Mouse (Mus musculus): ENCODE results near the gene Ikzf4. TPM values are rescaled to one million over a fixed set of nuclear protein-coding genes. Genes with fewer than 3 reads are reported as not detected.
A peak's percentile ranks its signal among the peaks of the same experiment; 100 is the strongest.
"Not testable (repeated sequence)": the region's sequence is repeated elsewhere in the genome, so short reads cannot be mapped to it uniquely, and the experiment has no call there.

Gene Ikzf4
- total RNA-seq, 2 experiments from 2014 or later, result 10.2 to 19.0 TPM

DNA sequence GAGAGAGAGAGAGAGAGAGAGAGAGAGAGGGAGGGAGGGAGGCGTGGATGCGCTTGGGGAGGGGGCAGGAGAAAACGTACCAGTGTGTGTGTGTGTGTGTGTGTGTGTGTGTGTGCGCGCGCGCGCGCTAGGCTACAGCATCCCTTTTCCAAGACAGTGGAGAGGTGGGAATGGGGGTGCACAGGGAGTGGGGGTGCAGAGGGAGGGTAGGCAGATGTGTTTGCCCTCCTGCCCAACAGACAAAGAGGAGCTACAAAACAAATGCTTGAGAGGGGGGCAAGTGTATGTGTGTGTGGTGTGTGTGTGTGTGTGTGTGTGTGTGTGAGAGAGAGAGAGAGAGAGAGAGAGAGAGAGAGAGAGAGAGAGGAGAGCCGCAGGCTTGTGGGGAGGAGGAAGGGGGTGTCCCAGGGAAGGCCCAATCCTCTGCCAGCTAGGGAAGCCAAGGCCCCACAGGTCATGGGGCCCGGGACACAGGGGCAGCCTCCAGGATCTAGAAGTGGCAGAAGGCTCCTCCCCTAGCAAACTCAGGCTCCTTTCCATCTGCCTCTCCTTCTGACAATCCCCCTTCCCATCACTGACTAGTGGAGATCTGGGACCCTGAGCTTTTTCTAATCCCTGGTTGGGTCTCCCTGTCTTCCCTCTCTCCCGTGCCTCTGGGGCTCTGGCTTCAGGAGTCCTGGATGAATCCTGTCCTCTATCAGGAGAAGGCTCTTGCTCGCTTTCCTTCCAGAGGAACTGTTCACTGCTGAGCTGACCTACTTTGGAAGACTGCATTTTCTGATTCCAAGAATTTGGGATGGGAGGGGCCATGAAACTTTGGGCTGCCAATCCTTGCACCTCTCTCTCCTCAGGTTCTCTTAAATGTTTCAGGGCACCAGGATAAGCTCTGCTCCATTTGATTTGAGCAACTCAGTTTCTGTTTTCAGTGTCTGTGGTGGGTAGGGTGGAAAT is 623 bp upstream of the Ikzf4 start:
- intact Hi-C loops (cut with DNase I), result no loop called here
- peak; percentile 46 to 51 for DNase-seq (ENCODE audit: low spot score in 2 of 2)

GRCm38 (mm10) chr10:128642749-128643148 is 3.0 kb downstream of the Ikzf4 start:
- DNase-seq (ENCODE audit: low spot score in 2 of 2), result no peak
- intact Hi-C loops (cut with DNase I), result no loop called here

DNA sequence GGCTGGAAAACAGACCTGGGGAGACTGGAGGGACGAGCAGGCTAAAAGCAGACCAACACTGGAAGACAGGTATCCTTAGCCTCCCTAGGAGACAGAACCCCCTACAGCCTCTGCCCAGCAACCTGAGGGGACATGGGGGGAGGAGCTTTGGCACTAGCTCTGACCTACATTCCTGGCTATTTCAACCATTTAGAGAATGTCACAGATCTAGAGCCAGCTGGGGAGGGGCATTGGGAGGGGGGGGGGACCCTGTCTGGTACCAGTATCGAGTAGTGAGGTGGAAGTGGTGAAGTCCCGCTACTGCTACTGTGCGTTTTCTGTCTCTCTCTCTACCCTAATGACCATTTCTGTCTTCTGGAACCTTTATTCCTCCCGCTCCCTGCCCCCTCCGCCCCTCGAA is 3.9 kb downstream of the Ikzf4 start:
- DNase-seq (ENCODE audit: low spot score in 2 of 2), result no peak
- intact Hi-C loops (cut with DNase I), result no loop called here

DNA sequence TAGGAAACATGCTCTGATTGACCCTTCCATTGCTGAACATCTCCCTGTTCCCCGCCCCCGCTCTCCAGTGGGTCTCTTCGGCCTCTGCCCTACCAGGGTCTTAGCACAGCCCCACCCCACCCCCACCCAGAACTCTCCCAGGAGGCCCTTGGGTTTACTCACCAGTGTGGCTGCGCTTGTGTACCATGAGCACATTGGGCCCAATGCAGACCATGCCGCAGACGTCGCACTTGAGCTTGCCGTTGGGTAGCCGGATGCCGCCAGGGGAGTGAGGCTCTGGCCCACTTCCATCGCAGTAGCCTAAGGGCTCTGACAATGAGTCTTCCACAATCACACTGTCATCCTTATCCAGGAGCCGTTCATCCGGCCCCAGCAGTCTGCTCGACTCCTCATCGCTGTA is 4.9 kb downstream of the Ikzf4 start:
- intact Hi-C loops (cut with DNase I), result no loop called here
- DNase-seq (ENCODE audit: low spot score in 2 of 2), result no peak

- no peak for DNase-seq (ENCODE audit: low spot score in 2 of 2)
- intact Hi-C loops (cut with DNase I), result no loop called here
Observed at GRCm38 (mm10) chr10:128639999-128640398, 5.8 kb downstream of the Ikzf4 start.

GRCm38 (mm10) chr10:128637011-128637410 is 8.8 kb downstream of the Ikzf4 start:
- DNase-seq (ENCODE audit: low spot score in 2 of 2), result no peak
- intact Hi-C loops (cut with DNase I), result no loop called here

- DNase-seq (ENCODE audit: low spot score in 2 of 2), result no peak
- intact Hi-C loops (cut with DNase I), result no loop called here
Observed at GRCm38 (mm10) chr10:128636561-128636960, 9.2 kb downstream of the Ikzf4 start.

GRCm38 (mm10) chr10:128635697-128636096 is 10.1 kb downstream of the Ikzf4 start:
- DNase-seq (ENCODE audit: low spot score in 2 of 2), result no peak
- intact Hi-C loops (cut with DNase I), result no loop called here

DNA sequence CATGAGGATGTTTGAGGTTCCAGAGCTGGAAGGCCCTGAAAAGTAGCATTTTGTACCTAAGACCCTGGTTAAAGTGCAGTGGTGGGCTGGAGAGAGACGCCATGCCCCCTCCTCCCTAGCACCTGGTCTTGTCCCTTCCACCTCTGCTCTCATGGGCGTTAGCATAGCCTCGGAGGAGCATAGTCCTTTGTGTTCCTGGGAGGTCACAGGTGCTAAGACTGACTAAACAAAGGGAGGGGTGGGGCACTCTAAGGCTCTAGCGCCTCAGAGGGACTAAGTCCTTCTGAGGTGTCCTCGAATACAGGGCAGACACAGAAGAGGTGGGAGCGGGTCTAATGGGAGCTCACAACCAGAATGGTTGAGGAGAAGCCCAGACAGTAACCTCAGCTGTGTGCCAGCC is 14.2 kb downstream of the Ikzf4 start:
- DNase-seq (ENCODE audit: low spot score in 2 of 2), result no peak
- intact Hi-C loops (cut with DNase I), result no loop called here

- DNase-seq (ENCODE audit: low spot score in 2 of 2); intact Hi-C loops (cut with DNase I): not testable (repeated sequence)
Observed at GRCm38 (mm10) chr10:128630306-128630705, 15.5 kb downstream of the Ikzf4 start.

DNA sequence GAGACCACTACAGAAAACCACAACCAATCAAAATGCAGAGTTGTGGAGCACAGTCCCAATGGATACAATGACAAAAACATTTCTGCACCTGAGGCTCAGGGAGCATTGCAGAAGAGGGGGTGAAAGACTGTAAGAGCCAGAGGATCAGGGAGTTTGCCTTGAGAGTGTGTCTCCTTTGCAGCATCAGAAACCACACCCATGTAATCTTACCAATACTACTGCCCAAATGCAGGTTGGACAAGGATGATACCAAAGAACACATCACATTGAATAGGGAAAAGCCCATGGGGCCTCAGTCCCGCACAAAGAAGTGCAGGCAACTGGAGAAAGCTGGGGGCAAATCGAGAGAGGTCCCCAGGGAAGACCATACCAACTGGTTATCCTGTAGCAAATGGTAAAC is 16.0 kb downstream of the Ikzf4 start:
- intact Hi-C loops (cut with DNase I), result loop anchor here (5.0 kb wide), 2 partner anchors 62 to 82 kb away; partner anchors contain the start of genes Pa2g4, Rpl41 and Zc3h10

DNA sequence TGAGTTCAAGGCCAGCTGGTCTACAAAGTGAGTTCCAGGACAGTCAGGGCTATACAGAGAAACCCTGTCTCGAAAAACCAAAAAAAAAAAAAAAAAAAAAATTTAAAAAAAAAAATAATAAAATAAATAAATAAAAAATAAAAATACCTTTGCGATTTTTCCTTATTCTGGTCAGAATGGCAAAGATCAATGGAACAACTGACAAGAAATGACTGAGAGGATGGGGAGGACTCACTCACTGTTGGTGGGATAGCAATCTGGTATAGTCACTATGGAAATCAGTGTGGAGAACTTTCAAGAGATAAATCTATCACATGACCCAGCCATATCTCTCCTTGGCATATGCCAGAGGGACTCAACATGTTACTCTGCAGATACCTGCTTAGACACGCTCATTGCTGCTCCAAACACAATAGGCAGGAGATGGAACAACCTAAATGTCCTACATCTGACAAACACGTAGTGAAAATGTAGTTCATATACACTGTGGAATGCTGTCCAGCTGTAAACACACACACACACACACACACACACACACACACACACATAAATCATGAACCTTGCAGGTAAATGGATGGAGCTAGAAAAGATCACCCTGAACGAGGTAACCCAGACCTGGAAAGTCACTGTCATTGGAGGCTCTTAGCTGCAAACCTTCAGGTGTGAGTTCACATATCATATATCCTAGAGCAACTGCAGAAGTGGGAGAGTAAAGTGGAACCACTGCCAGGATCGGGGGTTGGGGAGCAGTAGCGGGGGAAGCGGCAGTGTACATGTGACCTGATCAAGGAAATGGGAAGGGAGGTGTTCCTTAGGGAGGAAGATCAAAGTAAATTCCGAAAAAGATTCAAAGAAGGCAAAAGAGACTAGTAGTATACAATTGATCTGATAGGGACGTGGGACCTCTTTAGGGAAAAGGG is 18.1 kb downstream of the Ikzf4 start:
- intact Hi-C loops (cut with DNase I), result loop anchor here (2.0 to 5.0 kb wide), 3 partner anchors 45 to 80 kb away; partner anchors contain the start of genes Pa2g4, Rpl41 and Zc3h10
- DNase-seq (ENCODE audit: low spot score in 2 of 2), result no peak

More for the DNA sequence above, 16.0 kb downstream of the Ikzf4 start:
- DNase-seq (ENCODE audit: low spot score in 2 of 2), result no peak

DNA sequence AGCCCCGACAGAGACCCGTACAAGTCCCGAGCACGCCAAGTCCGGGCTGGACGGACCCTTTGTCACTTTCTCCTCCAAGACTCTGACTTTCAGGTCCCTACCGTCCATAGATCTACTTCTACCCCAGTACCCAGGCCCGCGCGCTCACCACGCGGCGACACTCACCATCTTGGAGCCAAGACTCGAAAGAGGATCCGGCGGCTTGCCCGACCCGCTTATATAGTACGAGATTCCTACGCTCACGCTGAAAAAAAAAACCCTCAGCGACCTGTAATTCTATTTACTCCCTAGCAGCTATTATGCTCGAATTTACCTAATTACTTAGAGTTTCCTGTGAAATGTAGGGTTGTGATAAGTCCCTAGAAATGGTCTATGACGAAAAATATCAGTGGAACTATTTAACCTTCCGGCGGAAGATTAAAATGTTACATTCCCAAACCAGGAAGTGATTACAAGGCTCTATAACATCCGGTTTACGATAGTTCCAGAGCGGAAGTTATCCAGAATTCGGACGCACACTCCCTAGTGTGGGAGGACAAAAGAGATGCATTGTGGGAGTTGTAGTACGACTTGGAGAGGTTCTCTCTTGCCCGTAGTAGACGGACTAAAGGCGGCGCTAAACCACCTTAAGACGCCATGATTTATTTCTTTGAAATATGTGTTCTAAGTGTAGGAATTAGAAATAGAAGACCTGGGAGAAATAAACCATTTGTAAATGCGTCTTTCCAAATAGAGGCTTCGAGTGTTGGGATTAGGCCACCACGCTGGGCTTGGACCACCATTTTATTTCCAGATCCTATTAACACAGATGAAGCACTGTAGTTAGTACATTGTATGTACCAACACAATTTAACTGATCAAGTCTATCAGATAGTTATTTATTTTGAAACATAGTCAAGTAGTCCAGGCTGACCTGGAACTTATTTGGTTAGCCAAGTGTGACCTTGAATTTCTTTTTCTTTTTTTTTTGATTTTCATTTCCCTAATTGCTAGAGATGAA is 19.2 kb downstream of the Ikzf4 start, which contains the start of gene Rps26:
TSS of gene Rps26 (minus strand) at position 437 of the 1,000 bp plus-strand sequence.
- intact Hi-C loops (cut with DNase I), result loop anchor here (1.0 to 5.0 kb wide), 4 partner anchors 19 to 79 kb away; partner anchors contain the start of genes Ikzf4, Pa2g4, Rpl41 and Zc3h10
- DNase-seq (ENCODE audit: low spot score in 2 of 2), result peak; percentile 81 to 83

GRCm38 (mm10) chr10:128625287-128625894 is 20.4 kb downstream of the Ikzf4 start:
- intact Hi-C loops (cut with DNase I), result loop anchor here (5.0 kb wide), 2 partner anchors 58 to 78 kb away; partner anchors contain the start of genes Pa2g4, Rpl41 and Zc3h10
- DNase-seq (ENCODE audit: low spot score in 2 of 2), result no peak

DNA sequence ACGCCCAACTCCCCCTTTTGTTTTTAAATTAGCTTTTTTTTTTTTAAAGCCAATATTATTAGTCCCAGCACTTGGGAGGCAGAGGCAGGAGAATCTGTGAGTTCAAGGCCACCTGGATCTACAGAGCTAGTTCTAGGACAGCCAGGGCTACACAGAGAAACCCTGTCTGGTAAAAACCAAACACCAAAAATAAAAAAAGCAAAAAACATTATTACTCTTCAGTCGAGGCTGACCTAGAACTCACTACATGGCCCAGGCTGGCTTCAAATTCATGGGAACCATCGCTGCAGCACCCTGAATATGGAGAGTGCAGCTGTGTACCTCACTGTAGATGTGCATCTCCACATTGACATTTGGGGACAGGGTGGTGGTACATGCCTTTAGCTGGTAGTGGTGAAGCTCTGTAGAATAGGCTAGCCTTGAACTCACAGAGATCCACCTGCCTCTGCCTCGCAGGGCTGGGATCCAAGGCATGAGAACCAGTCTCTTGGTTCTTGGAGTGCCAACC is 22.6 kb downstream of the Ikzf4 start:
- intact Hi-C loops (cut with DNase I), result not testable (repeated sequence)

DNA sequence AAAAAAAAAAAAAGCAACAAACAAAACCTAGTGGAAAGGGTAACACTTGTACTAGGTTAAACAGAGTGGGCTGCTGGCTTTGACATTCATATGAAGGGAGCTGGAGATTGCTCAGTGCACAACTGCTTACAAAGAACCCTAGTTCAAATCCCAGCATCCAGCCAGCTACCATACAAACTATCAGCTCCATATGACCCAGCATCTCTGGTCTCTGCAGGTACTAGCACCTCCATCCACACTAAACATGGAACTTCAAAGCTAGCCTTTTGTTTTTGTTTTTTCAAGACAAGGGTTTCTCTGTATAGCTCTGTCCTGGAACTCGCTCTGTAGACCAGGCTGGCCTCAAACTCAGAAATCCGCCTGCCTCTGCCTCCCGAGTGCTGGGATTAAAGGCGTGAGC is 23.1 kb downstream of the Ikzf4 start:
- DNase-seq (ENCODE audit: low spot score in 2 of 2), result no peak
- intact Hi-C loops (cut with DNase I), result no loop called here

More for the DNA sequence above, 22.6 kb downstream of the Ikzf4 start:
- not testable (repeated sequence) for DNase-seq (ENCODE audit: low spot score in 2 of 2)

DNA sequence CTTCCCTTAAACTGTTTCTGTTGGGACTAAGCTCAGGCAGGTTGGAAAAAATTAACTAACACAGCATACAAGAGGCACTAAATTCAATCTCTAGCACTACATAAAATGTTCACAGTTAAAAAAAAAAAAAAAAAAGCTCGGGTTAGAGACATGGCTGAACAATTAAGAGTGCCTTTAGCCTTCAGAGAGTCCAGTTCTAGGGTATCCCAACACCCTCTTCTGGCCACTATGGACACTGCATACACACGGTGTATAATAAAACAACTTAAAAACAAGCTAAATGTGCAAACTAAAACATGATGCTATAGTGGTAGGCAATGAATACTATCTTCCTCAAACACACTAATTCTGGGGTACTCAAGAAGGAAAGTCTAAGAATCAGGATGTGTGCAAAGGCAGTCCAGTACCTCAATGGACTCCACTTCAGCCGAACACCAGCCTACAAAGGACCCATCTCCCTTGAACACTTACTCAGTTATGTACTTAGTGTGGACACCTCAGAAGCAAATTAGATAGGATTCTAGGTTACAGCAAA is 23.7 kb downstream of the Ikzf4 start:
- intact Hi-C loops (cut with DNase I), result no loop called here
- DNase-seq (ENCODE audit: low spot score in 2 of 2), result no peak

- intact Hi-C loops (cut with DNase I), result no loop called here
- DNase-seq (ENCODE audit: low spot score in 2 of 2), result no peak
Observed at GRCm38 (mm10) chr10:128620241-128620640, 25.6 kb downstream of the Ikzf4 start.
